Mouse (Mus musculus) limb, embryonic 11.5 days (tissue): ENCODE measurements around the gene Abcb10. TPM values are rescaled to one million over a fixed set of nuclear protein-coding genes. Genes with fewer than 3 reads are reported as not detected.

Source experiments
- ATAC-seq: fragments of 200-750 bp; cut with Nextera tagmentation; 2 replicates; pipeline ENCODE4 v1.8.0; 2017; ENCODE audit warnings: low read depth; ENCODE audit not compliant: insufficient number of reproducible peaks, low FRiP score, low TSS enrichment
- DNase-seq: peaks from one replicate; pipeline ENCODE4 v3.0.0-alpha.2; 2015; ENCODE audit warnings: low spot score
- H3K27ac ChIP-seq: fragments of 300-500 bp; sonication (generic); replicated peaks from 2 replicates; pipeline ENCODE4 v1.5.1; 2014; ENCODE audit warnings: low read depth, mild to moderate bottlenecking, low read length
- H3K27me3 ChIP-seq: fragments of 300-500 bp; sonication (generic); 2 replicates; pipeline ENCODE4 v1.6.1; 2014; ENCODE audit warnings: mild to moderate bottlenecking, low read length, mixed read lengths; ENCODE audit not compliant: control insufficient read depth, insufficient read depth
- H3K36me3 ChIP-seq: fragments of 300-500 bp; sonication (generic); 2 replicates; pipeline ENCODE4 v1.6.1; 2014; ENCODE audit warnings: mild to moderate bottlenecking, low read length, moderate library complexity, mixed read lengths; ENCODE audit not compliant: control insufficient read depth, insufficient read depth
- H3K4me1 ChIP-seq: fragments of 300-500 bp; sonication (generic); 2 replicates; pipeline ENCODE4 v1.6.1; 2014; ENCODE audit warnings: low read length, mixed read lengths; ENCODE audit not compliant: control insufficient read depth, insufficient read depth
- H3K4me2 ChIP-seq: fragments of 300-500 bp; sonication (generic); 2 replicates; pipeline ENCODE4 v1.6.1; 2014; ENCODE audit warnings: low read depth, mild to moderate bottlenecking, moderate library complexity; ENCODE audit not compliant: severe bottlenecking
- H3K4me3 ChIP-seq: fragments of 300-500 bp; sonication (generic); 2 replicates; pipeline ENCODE4 v1.5.1; 2014; ENCODE audit warnings: low read depth, low read length
- H3K9ac ChIP-seq: fragments of 300-500 bp; sonication (generic); 2 replicates; pipeline ENCODE4 v1.6.1; 2014; ENCODE audit warnings: mild to moderate bottlenecking, low read length
- H3K9me3 ChIP-seq: fragments of 300-500 bp; sonication (generic); 2 replicates; pipeline ENCODE4 v1.6.1; 2016; ENCODE audit warnings: low read length; ENCODE audit not compliant: control insufficient read depth
- WGBS: fragments of 180-500 bp; shearing (Covaris S2); extraction: QIAGEN DNeasy Blood & Tissue Kit; methylation state at CpG from one replicate; pipeline ENCODE4 v1.1.7; 2014; 5-methylcytosine and 5-hydroxymethylcytosine counted together
- polyA plus RNA-seq: library from polyadenylated mRNA; unstranded; fragments of >200 nt; fragmentation: Nextera tagmentation; extraction: Ambion mirVana; gene quantifications from 2 replicates; pipeline ENCODE4 v1.2.1, GENCODE M21; 2014

The Abcb10 gene
- polyA plus RNA-seq, 1 experiment from 2014 or later: 17.2 TPM

- Histone ChIP-seq H3K27me3 (no peaks in the 10 kb centered on the region), H3K9ac (no peak overlapping the region), H3K4me2 (no peak overlapping the region), H3K4me3 (no peak overlapping the region), H3K9me3 (no peaks in the 10 kb centered on the region), H3K4me1 (no peaks in the 10 kb centered on the region), H3K36me3 (no peaks in the 10 kb centered on the region), H3K27ac (no peak overlapping the region)
- no peak for ATAC-seq
- WGBS: 82% methylated on average over 13 of the region's 13 CpGs
- DNase-seq: no peak
These were observed 7.5 kb upstream of the Abcb10 start for GRCm38 (mm10) chr8:123990277-123991049.

GRCm38 (mm10) chr8:123989128-123989527 lies 6.2 kb upstream of the Abcb10 start:
- no peak overlapping the region for H3K4me3 ChIP-seq
- no peaks in the 10 kb centered on the region for H3K36me3 ChIP-seq
- DNase-seq: no peak
- H3K27me3 ChIP-seq: no peaks in the 10 kb centered on the region
- no peak for ATAC-seq
- 72% methylated on average over 7 of the region's 7 CpGs for WGBS
- H3K9ac ChIP-seq: no peak overlapping the region
- no peaks in the 10 kb centered on the region for H3K4me1 ChIP-seq
- H3K27ac ChIP-seq: no peak overlapping the region
- no peaks in the 10 kb centered on the region for H3K9me3 ChIP-seq
- H3K4me2 ChIP-seq: no peak overlapping the region

GRCm38 (mm10) chr8:123988605-123989038 lies 5.7 kb upstream of the Abcb10 start:
- Histone ChIP-seq H3K27ac (no peak overlapping the region), H3K4me3 (no peak overlapping the region), H3K27me3 (no peaks in the 10 kb centered on the region), H3K4me1 (no peaks in the 10 kb centered on the region), H3K9me3 (no peaks in the 10 kb centered on the region), H3K36me3 (no peaks in the 10 kb centered on the region), H3K4me2 (no peak overlapping the region), H3K9ac (no peak overlapping the region)
- DNase-seq: no peak
- ATAC-seq: no peak
- WGBS: 78% methylated on average over 6 of the region's 6 CpGs

- DNase-seq (no peak), ATAC-seq (peak; percentile 26; the same call in 1 of the 2 replicates)
- H3K4me1 ChIP-seq: no peaks in the 10 kb centered on the region
- H3K27ac ChIP-seq: peak overlapping the region; percentile 85; the same call in 1 of the 2 replicates
- no peaks in the 10 kb centered on the region for H3K36me3 ChIP-seq
- H3K27me3 ChIP-seq: no peaks in the 10 kb centered on the region
- peak overlapping the region; percentile 79 for H3K9ac ChIP-seq
- peak overlapping the region; percentile 80 for H3K4me3 ChIP-seq
- no peaks in the 10 kb centered on the region for H3K9me3 ChIP-seq
- H3K4me2 ChIP-seq: peak overlapping the region; percentile 95
- under 1% methylated on average over 48 of the region's 48 CpGs for WGBS
These were observed 580 bp downstream of the Abcb10 start for GRCm38 (mm10) chr8:123982291-123982793.

GRCm38 (mm10) chr8:123981674-123982073 lies 1.2 kb downstream of the Abcb10 start:
- no peaks in the 10 kb centered on the region for H3K9me3 ChIP-seq
- WGBS: 60% methylated on average over 4 of the region's 4 CpGs
- DNase-seq (no peak), ATAC-seq (no peak)
- no peak overlapping the region for H3K27ac ChIP-seq
- peak overlapping the region; percentile 95; the same call in 1 of the 2 replicates for H3K4me2 ChIP-seq
- no peak overlapping the region for H3K9ac ChIP-seq
- no peaks in the 10 kb centered on the region for H3K4me1 ChIP-seq
- no peaks in the 10 kb centered on the region for H3K36me3 ChIP-seq
- H3K27me3 ChIP-seq: no peaks in the 10 kb centered on the region
- H3K4me3 ChIP-seq: peak overlapping the region; percentile 80; the same call in 1 of the 2 replicates

GRCm38 (mm10) chr8:123980239-123980638 lies 2.7 kb downstream of the Abcb10 start:
- no peaks in the 10 kb centered on the region for H3K4me1 ChIP-seq
- H3K4me2 ChIP-seq: no peak overlapping the region
- H3K27ac ChIP-seq: no peak overlapping the region
- ATAC-seq: no peak
- 75% methylated on average over 4 of the region's 4 CpGs for WGBS
- H3K36me3 ChIP-seq: no peaks in the 10 kb centered on the region; the same call in 1 of the 2 replicates
- H3K27me3 ChIP-seq: no peaks in the 10 kb centered on the region
- no peak for DNase-seq
- H3K4me3 ChIP-seq: no peak overlapping the region
- H3K9me3 ChIP-seq: no peaks in the 10 kb centered on the region
- no peak overlapping the region for H3K9ac ChIP-seq

GRCm38 (mm10) chr8:123978926-123979325 lies 4.0 kb downstream of the Abcb10 start:
- Histone ChIP-seq H3K4me1 (no peaks in the 10 kb centered on the region), H3K36me3 (no peaks in the 10 kb centered on the region; the same call in 1 of the 2 replicates), H3K27me3 (no peaks in the 10 kb centered on the region), H3K4me3 (no peak overlapping the region), H3K27ac (no peak overlapping the region), H3K9ac (no peak overlapping the region), H3K4me2 (no peak overlapping the region), H3K9me3 (no peaks in the 10 kb centered on the region)
- 0 out of 2 replicates have a peak, but pooled peaks have one; percentile 51 for ATAC-seq
- no peak for DNase-seq
- WGBS: 70% methylated on average over 8 of the region's 8 CpGs

- H3K4me3 ChIP-seq: no peak overlapping the region
- ATAC-seq: no peak
- WGBS: 62% methylated on average over 14 of the region's 14 CpGs
These were observed 4.6 kb downstream of the Abcb10 start for GRCm38 (mm10) chr8:123978166-123978838.

More at GRCm38 (mm10) chr8:123978166-123978838, 4.6 kb downstream of the Abcb10 start:
- Histone ChIP-seq H3K4me2 (no peak overlapping the region), H3K4me1 (no peaks in the 10 kb centered on the region), H3K9me3 (no peaks in the 10 kb centered on the region), H3K36me3 (no peaks in the 10 kb centered on the region; the same call in 1 of the 2 replicates), H3K27me3 (no peaks in the 10 kb centered on the region), H3K9ac (no peak overlapping the region), H3K27ac (no peak overlapping the region)
- DNase-seq: no peak
